Mouse (Mus musculus): ENCODE measurements around the gene Drap1. TPM values are rescaled to one million over a fixed set of nuclear protein-coding genes. Genes with fewer than 3 reads are reported as not detected.

The Drap1 gene
- total and polyA plus RNA-seq, 2 experiments from 2014 or later = 171 to 353 TPM

- no peaks in the 10 kb centered on the region for H3K9me3 ChIP-seq (ENCODE audit: low read length)
- no peak for TF ChIP-seq CTCF (IDR thresholded peaks at IDR 0.05; ENCODE audit: low read depth)
- no peak overlapping the region for H3K27ac ChIP-seq (ENCODE audit: low read depth, low read length)
- H3K4me2 ChIP-seq (ENCODE audit: low read depth) = no peak overlapping the region
- H3K36me3 ChIP-seq (ENCODE audit: insufficient read depth) = no peaks in the 10 kb centered on the region
- no peaks in the 10 kb centered on the region for H3K4me1 ChIP-seq (ENCODE audit: insufficient read depth)
- no peaks in the 10 kb centered on the region for H3K27me3 ChIP-seq (ENCODE audit: insufficient read depth, low read length)
- no peak overlapping the region for H3K9ac ChIP-seq
- WGBS = 74% methylated on average over 4 of the region's 4 CpGs
- H3K4me3 ChIP-seq (ENCODE audit: low read depth, low read length) = no peak overlapping the region
- ATAC-seq (no peak), DNase-seq (no peak)
Observed at GRCm38 (mm10) chr19:5395371-5395770, 29.4 kb downstream of the Drap1 start.

- H3K27me3 ChIP-seq (ENCODE audit: insufficient read depth, low read length) = no peaks in the 10 kb centered on the region
- no peak for DNase-seq
- no peak overlapping the region for H3K4me3 ChIP-seq (ENCODE audit: low read depth, low read length)
- 61% methylated on average over 10 of the region's 10 CpGs for WGBS
- H3K4me2 ChIP-seq (ENCODE audit: low read depth) = no peak overlapping the region
- no peak for TF ChIP-seq CTCF (IDR thresholded peaks at IDR 0.05; ENCODE audit: low read depth)
- no peak overlapping the region for H3K27ac ChIP-seq (ENCODE audit: low read depth, low read length)
- peaks cover 9% of the 10 kb centered on the region for H3K4me1 ChIP-seq (ENCODE audit: insufficient read depth)
- H3K9ac ChIP-seq = no peak overlapping the region
- no peaks in the 10 kb centered on the region for H3K9me3 ChIP-seq (ENCODE audit: low read length)
- no peaks in the 10 kb centered on the region for H3K36me3 ChIP-seq (ENCODE audit: insufficient read depth)
- no peak for ATAC-seq
Observed at GRCm38 (mm10) chr19:5394168-5394567, 30.6 kb downstream of the Drap1 start.

- H3K4me1 ChIP-seq (ENCODE audit: insufficient read depth) = peaks cover 10% of the 10 kb centered on the region
- no peak overlapping the region for H3K4me2 ChIP-seq (ENCODE audit: low read depth)
- H3K36me3 ChIP-seq (ENCODE audit: insufficient read depth) = no peaks in the 10 kb centered on the region
- 24% methylated on average over 4 of the region's 4 CpGs for WGBS
- H3K9ac ChIP-seq = no peak overlapping the region
- no peak overlapping the region for H3K27ac ChIP-seq (ENCODE audit: low read depth, low read length)
- no peaks in the 10 kb centered on the region for H3K27me3 ChIP-seq (ENCODE audit: insufficient read depth, low read length)
- no peak for TF ChIP-seq CTCF (IDR thresholded peaks at IDR 0.05; ENCODE audit: low read depth)
- no peak overlapping the region for H3K4me3 ChIP-seq (ENCODE audit: low read depth, low read length)
- DNase-seq = no peak
- H3K9me3 ChIP-seq (ENCODE audit: low read length) = no peaks in the 10 kb centered on the region
- ATAC-seq = no peak
Observed at GRCm38 (mm10) chr19:5392892-5393291, 31.9 kb downstream of the Drap1 start.

GRCm38 (mm10) chr19:5390416-5390815, 34.4 kb downstream of the Drap1 start:
- H3K9me3 ChIP-seq (ENCODE audit: low read length) = no peaks in the 10 kb centered on the region
- no peak overlapping the region for H3K27ac ChIP-seq (ENCODE audit: low read depth, low read length)
- no peak overlapping the region for H3K9ac ChIP-seq
- no peak overlapping the region for H3K4me3 ChIP-seq (ENCODE audit: low read depth, low read length)
- WGBS = 88% methylated on average over 8 of the region's 8 CpGs
- no peak for DNase-seq
- no peak for ATAC-seq
- TF ChIP-seq CTCF (IDR thresholded peaks at IDR 0.05; ENCODE audit: low read depth) = no peak
- 0 out of 2 replicates have a peak, but pooled peaks cover 4% of the 10 kb centered on the region for H3K36me3 ChIP-seq (ENCODE audit: insufficient read depth)
- H3K27me3 ChIP-seq (ENCODE audit: insufficient read depth, low read length) = no peaks in the 10 kb centered on the region
- H3K4me2 ChIP-seq (ENCODE audit: low read depth) = no peak overlapping the region
- peaks cover 19% of the 10 kb centered on the region for H3K4me1 ChIP-seq (ENCODE audit: insufficient read depth)

GRCm38 (mm10) chr19:5389647-5390046, 35.1 kb downstream of the Drap1 start:
- peaks cover 19% of the 10 kb centered on the region for H3K4me1 ChIP-seq (ENCODE audit: insufficient read depth)
- TF ChIP-seq CTCF (IDR thresholded peaks at IDR 0.05; ENCODE audit: low read depth) = no peak
- no peaks in the 10 kb centered on the region for H3K9me3 ChIP-seq (ENCODE audit: low read length)
- no peak overlapping the region for H3K27ac ChIP-seq (ENCODE audit: low read depth, low read length)
- WGBS = 63% methylated on average over 12 of the region's 12 CpGs
- H3K4me2 ChIP-seq (ENCODE audit: low read depth) = peak overlapping the region; percentile 81
- H3K4me3 ChIP-seq (ENCODE audit: low read depth, low read length) = peak overlapping the region; percentile 99; the same call in 1 of the 2 replicates
- no peaks in the 10 kb centered on the region for H3K27me3 ChIP-seq (ENCODE audit: insufficient read depth, low read length)
- ATAC-seq = no peak
- no peak overlapping the region for H3K9ac ChIP-seq
- DNase-seq = no peak
- H3K36me3 ChIP-seq (ENCODE audit: insufficient read depth) = 0 out of 2 replicates have a peak, but pooled peaks cover 7% of the 10 kb centered on the region

GRCm38 (mm10) chr19:5388588-5389242, 36.1 kb downstream of the Drap1 start, which contains the start of gene Sart1:
TSS of gene Sart1 (minus strand) at chr19:5388703.
- peaks cover 19% of the 10 kb centered on the region for H3K4me1 ChIP-seq (ENCODE audit: insufficient read depth)
- H3K27me3 ChIP-seq (ENCODE audit: insufficient read depth, low read length) = no peaks in the 10 kb centered on the region
- H3K9ac ChIP-seq = peak within 1 kb of the TSS; percentile 94
- no peaks in the 10 kb centered on the region for H3K9me3 ChIP-seq (ENCODE audit: low read length)
- 3% methylated on average over 43 of the region's 43 CpGs for WGBS
- peak within 1 kb of the TSS; percentile 99 for H3K4me3 ChIP-seq (ENCODE audit: low read depth, low read length)
- peak within 1 kb of the TSS; percentile 91 for H3K27ac ChIP-seq (ENCODE audit: low read depth, low read length)
- peak; percentile 97 for DNase-seq
- TF ChIP-seq CTCF (IDR thresholded peaks at IDR 0.05; ENCODE audit: low read depth) = no peak
- peaks cover 16% of the 10 kb centered on the region for H3K36me3 ChIP-seq (ENCODE audit: insufficient read depth)
- ATAC-seq = peak; percentile 98
- H3K4me2 ChIP-seq (ENCODE audit: low read depth) = peak within 1 kb of the TSS; percentile 81

- Histone ChIP-seq H3K9me3 (ENCODE audit: low read length) (no peaks in the 10 kb centered on the region), H3K9ac (peak overlapping the region; percentile 94), H3K4me1 (ENCODE audit: insufficient read depth) (peaks cover 19% of the 10 kb centered on the region), H3K4me3 (ENCODE audit: low read depth, low read length) (peak overlapping the region; percentile 99), H3K36me3 (ENCODE audit: insufficient read depth) (peaks cover 23% of the 10 kb centered on the region), H3K4me2 (ENCODE audit: low read depth) (peak overlapping the region; percentile 81), H3K27me3 (ENCODE audit: insufficient read depth, low read length) (no peaks in the 10 kb centered on the region), H3K27ac (ENCODE audit: low read depth, low read length) (peak overlapping the region; percentile 91)
- ATAC-seq = peak; percentile 38
- WGBS = under 1% methylated on average over 43 of the region's 43 CpGs
- DNase-seq = peak; percentile 45
- TF ChIP-seq CTCF (IDR thresholded peaks at IDR 0.05; ENCODE audit: low read depth) = no peak
Observed at GRCm38 (mm10) chr19:5388011-5388441, 36.8 kb downstream of the Drap1 start.

Data from forebrain, postnatal 0 days (tissue).